Mouse (Mus musculus) neural tube, embryonic 11.5 days (tissue): ENCODE data around the gene Ehf. TPM values are rescaled to one million over a fixed set of nuclear protein-coding genes. Genes with fewer than 3 reads are reported as not detected.

ENCODE experiments used
- ATAC-seq: fragments of 200-750 bp; cut with Nextera tagmentation; 2 replicates; pipeline ENCODE4 v1.8.0; 2017; ENCODE audit warnings: moderate number of reproducible peaks, mild to moderate bottlenecking, moderate TSS enrichment, moderate library complexity; ENCODE audit not compliant: insufficient read depth, low FRiP score, low TSS enrichment
- DNase-seq: peaks from one replicate; pipeline ENCODE4 v3.0.0-alpha.2; 2015; ENCODE audit warnings: low spot score
- H3K27ac ChIP-seq: fragments of 300-500 bp; sonication (generic); 2 replicates; pipeline ENCODE4 v1.5.1; 2014; ENCODE audit warnings: low read depth, mild to moderate bottlenecking, low read length
- H3K27me3 ChIP-seq: fragments of 300-500 bp; sonication (generic); 2 replicates; pipeline ENCODE4 v1.6.1; 2014; ENCODE audit warnings: mild to moderate bottlenecking, low read length, mixed read lengths; ENCODE audit not compliant: control insufficient read depth, insufficient read depth
- H3K36me3 ChIP-seq: fragments of 300-500 bp; sonication (generic); 2 replicates; pipeline ENCODE4 v1.6.1; 2014; ENCODE audit warnings: mild to moderate bottlenecking, low read length, moderate library complexity, mixed read lengths; ENCODE audit not compliant: control insufficient read depth, insufficient read depth
- H3K4me1 ChIP-seq: fragments of 300-500 bp; sonication (generic); 2 replicates; pipeline ENCODE4 v1.6.1; 2014; ENCODE audit warnings: low read length, mixed read lengths; ENCODE audit not compliant: control insufficient read depth, insufficient read depth
- H3K4me2 ChIP-seq: fragments of 300-500 bp; sonication (generic); 2 replicates; pipeline ENCODE4 v1.6.1; 2014; ENCODE audit warnings: low read depth, mild to moderate bottlenecking, moderate library complexity
- H3K4me3 ChIP-seq: fragments of 300-500 bp; sonication (generic); 2 replicates; pipeline ENCODE4 v1.5.1; 2014; ENCODE audit warnings: low read depth, low read length
- H3K9ac ChIP-seq: fragments of 300-500 bp; sonication (generic); 2 replicates; pipeline ENCODE4 v1.6.1; 2014; ENCODE audit warnings: mild to moderate bottlenecking, low read length
- H3K9me3 ChIP-seq: fragments of 300-500 bp; sonication (generic); 2 replicates; pipeline ENCODE4 v1.6.1; 2016; ENCODE audit warnings: low read length; ENCODE audit not compliant: control insufficient read depth
- WGBS: fragments of 180-500 bp; shearing (Covaris S2); extraction: QIAGEN DNeasy Blood & Tissue Kit; methylation state at CpG from one replicate; pipeline ENCODE4 v1.1.7; 2014; 5-methylcytosine and 5-hydroxymethylcytosine counted together
- polyA plus RNA-seq: library from polyadenylated mRNA; unstranded; fragments of >200 nt; fragmentation: Nextera tagmentation; extraction: Ambion mirVana; gene quantifications from 2 replicates; pipeline ENCODE4 v1.2.1, GENCODE M21; 2014

The Ehf gene
- polyA plus RNA-seq, 1 experiment from 2014 or later: 0.15 TPM

DNA sequence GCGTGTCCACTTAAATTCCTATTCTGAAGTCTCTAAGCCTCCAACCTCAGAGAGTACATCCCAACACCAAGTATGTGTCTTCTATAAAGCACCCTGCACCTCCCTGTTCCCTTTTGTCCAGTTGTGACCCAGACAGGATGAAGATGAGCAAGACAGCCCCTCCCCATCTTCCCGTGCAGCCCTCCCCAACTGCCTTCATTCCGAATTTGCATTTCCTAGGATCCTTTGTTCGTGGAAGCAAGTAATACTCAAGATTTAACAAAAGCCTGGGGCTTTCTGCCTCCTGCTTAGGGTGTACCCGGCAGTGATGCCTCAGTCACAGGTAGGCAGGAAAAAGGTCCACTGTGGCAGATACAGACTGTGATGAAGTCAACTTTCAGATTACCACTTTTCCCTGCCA is 7.6 kb upstream of the Ehf start:
- no peak overlapping the region for H3K27ac ChIP-seq
- no peaks in the 10 kb centered on the region for H3K27me3 ChIP-seq
- H3K36me3 ChIP-seq: no peaks in the 10 kb centered on the region
- no peak overlapping the region for H3K4me3 ChIP-seq
- ATAC-seq: no peak
- no peaks in the 10 kb centered on the region for H3K4me1 ChIP-seq
- no peak overlapping the region for H3K9ac ChIP-seq
- no peak for DNase-seq
- no peak overlapping the region for H3K4me2 ChIP-seq
- no peaks in the 10 kb centered on the region for H3K9me3 ChIP-seq
- 47% methylated on average over 5 of the region's 5 CpGs for WGBS

DNA sequence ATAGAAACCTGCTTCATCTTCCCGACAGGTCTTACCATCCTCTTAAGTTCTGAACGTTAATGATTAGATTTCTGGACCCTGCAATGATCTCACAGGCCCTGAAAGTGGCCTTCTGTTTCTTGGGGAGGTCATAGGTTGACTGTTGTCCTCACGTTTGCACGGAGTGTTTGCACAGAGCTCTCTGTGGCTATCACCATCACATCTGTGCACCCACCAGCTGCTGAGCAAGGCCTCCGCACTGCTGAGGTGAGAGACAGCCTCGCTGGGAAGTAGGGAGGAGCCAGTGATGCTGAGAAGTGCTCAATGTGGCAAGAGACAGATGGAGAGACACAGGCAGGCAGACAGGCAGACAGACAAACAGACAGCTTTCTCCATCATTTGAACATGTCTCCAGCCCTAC is 3.6 kb upstream of the Ehf start:
- H3K9ac ChIP-seq: no peak overlapping the region
- no peak overlapping the region for H3K4me2 ChIP-seq
- ATAC-seq: no peak
- WGBS: 50% methylated on average over 6 of the region's 6 CpGs
- no peaks in the 10 kb centered on the region for H3K36me3 ChIP-seq
- no peak for DNase-seq
- no peak overlapping the region for H3K4me3 ChIP-seq
- no peaks in the 10 kb centered on the region for H3K4me1 ChIP-seq
- H3K27me3 ChIP-seq: no peaks in the 10 kb centered on the region
- no peak overlapping the region for H3K27ac ChIP-seq
- H3K9me3 ChIP-seq: no peaks in the 10 kb centered on the region

DNA sequence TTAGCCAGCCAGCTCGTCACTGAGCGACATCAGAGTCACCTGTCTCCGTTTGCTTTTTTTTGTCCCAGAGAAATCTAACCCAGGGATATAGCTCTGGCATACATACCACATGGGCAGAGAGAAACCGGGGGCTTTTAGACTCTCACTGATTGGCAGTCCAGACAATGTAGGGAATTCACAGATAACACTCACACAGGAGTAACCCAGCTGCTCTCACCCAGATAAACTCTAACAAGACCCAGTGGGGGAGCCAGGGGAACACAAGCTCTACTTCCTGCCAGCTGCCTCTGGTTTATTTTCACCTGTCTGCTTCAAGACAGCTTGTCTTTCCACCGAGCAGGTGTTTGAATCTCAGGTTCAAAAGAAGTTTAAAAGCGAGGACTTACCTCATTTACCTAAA is 409 bp downstream of the Ehf start:
- no peak overlapping the region for H3K4me3 ChIP-seq
- no peak overlapping the region for H3K9ac ChIP-seq
- no peaks in the 10 kb centered on the region for H3K4me1 ChIP-seq
- no peaks in the 10 kb centered on the region for H3K27me3 ChIP-seq
- 69% methylated on average over 6 of the region's 6 CpGs for WGBS
- ATAC-seq (no peak), DNase-seq (no peak)
- H3K36me3 ChIP-seq: no peaks in the 10 kb centered on the region
- H3K27ac ChIP-seq: no peak overlapping the region
- H3K4me2 ChIP-seq: no peak overlapping the region
- no peaks in the 10 kb centered on the region for H3K9me3 ChIP-seq

- Histone ChIP-seq H3K4me2 (no peak overlapping the region), H3K4me1 (no peaks in the 10 kb centered on the region), H3K9me3 (no peaks in the 10 kb centered on the region), H3K27ac (no peak overlapping the region), H3K36me3 (no peaks in the 10 kb centered on the region), H3K27me3 (no peaks in the 10 kb centered on the region), H3K4me3 (no peak overlapping the region), H3K9ac (no peak overlapping the region)
- DNase-seq (no peak), ATAC-seq (no peak)
- WGBS: 89% methylated on average over 13 of the region's 13 CpGs
Observed at GRCm38 (mm10) chr2:103298711-103299463, 4.2 kb downstream of the Ehf start.

GRCm38 (mm10) chr2:103294526-103294925 is 8.6 kb downstream of the Ehf start:
- WGBS: 9% methylated on average over 3 of the region's 3 CpGs
- no peaks in the 10 kb centered on the region for H3K4me1 ChIP-seq
- no peak overlapping the region for H3K27ac ChIP-seq
- H3K4me3 ChIP-seq: no peak overlapping the region
- DNase-seq (no peak), ATAC-seq (no peak)
- H3K27me3 ChIP-seq: no peaks in the 10 kb centered on the region
- no peak overlapping the region for H3K4me2 ChIP-seq
- H3K9me3 ChIP-seq: no peaks in the 10 kb centered on the region
- H3K9ac ChIP-seq: no peak overlapping the region
- no peaks in the 10 kb centered on the region for H3K36me3 ChIP-seq

- Histone ChIP-seq H3K9me3 (no peaks in the 10 kb centered on the region), H3K4me2 (no peak overlapping the region), H3K27ac (no peak overlapping the region), H3K27me3 (no peaks in the 10 kb centered on the region), H3K9ac (no peak overlapping the region), H3K4me1 (no peaks in the 10 kb centered on the region), H3K36me3 (no peaks in the 10 kb centered on the region), H3K4me3 (no peak overlapping the region)
- DNase-seq (no peak), ATAC-seq (no peak)
- 81% methylated on average over 5 of the region's 5 CpGs for whole genome bisulfite sequencing
Observed at GRCm38 (mm10) chr2:103293751-103294150, 9.3 kb downstream of the Ehf start.

- Histone ChIP-seq H3K4me3 (no peak overlapping the region), H3K9ac (no peak overlapping the region), H3K36me3 (no peaks in the 10 kb centered on the region), H3K9me3 (no peaks in the 10 kb centered on the region), H3K4me2 (no peak overlapping the region), H3K27ac (no peak overlapping the region), H3K27me3 (no peaks in the 10 kb centered on the region), H3K4me1 (no peaks in the 10 kb centered on the region)
- DNase-seq (no peak), ATAC-seq (no peak)
- WGBS: 36% methylated on average over 3 of the region's 3 CpGs
Observed at GRCm38 (mm10) chr2:103293214-103293613, 9.9 kb downstream of the Ehf start.

GRCm38 (mm10) chr2:103290705-103291269 is 12.3 kb downstream of the Ehf start:
- H3K27me3 ChIP-seq: no peaks in the 10 kb centered on the region
- ATAC-seq: no peak

DNA sequence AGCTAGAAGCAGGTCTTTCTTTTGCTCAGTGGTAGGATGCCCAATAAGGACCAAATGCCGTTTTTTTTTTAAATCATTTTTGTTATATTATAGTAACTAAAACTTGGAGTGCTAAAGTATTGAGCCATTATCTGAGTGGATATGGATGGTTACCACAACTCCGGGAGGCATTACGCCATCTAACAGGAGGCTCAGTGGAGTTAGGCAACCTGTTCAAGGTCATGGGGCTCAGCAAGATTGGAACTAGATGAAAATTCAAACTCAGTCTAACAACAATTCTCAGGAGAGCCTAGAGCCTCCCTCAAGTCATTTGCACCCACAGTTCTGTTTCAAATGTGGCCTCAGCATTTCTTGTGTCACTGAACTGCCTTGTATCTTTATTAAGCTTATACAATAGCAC is 12.9 kb downstream of the Ehf start:
- Histone ChIP-seq H3K27ac (no peak overlapping the region), H3K27me3 (no peaks in the 10 kb centered on the region), H3K4me3 (no peak overlapping the region), H3K36me3 (no peaks in the 10 kb centered on the region), H3K4me1 (no peaks in the 10 kb centered on the region), H3K9me3 (no peaks in the 10 kb centered on the region), H3K4me2 (no peak overlapping the region), H3K9ac (no peak overlapping the region)
- DNase-seq: no peak
- no peak for ATAC-seq
- 94% methylated on average over 3 of the region's 3 CpGs for WGBS

More at GRCm38 (mm10) chr2:103290705-103291269, 12.3 kb downstream of the Ehf start:
- WGBS: 37% methylated on average over 2 of the region's 2 CpGs
- Histone ChIP-seq H3K4me2 (no peak overlapping the region), H3K4me1 (no peaks in the 10 kb centered on the region), H3K9me3 (no peaks in the 10 kb centered on the region), H3K9ac (no peak overlapping the region), H3K36me3 (no peaks in the 10 kb centered on the region), H3K4me3 (no peak overlapping the region), H3K27ac (no peak overlapping the region)
- no peak for DNase-seq
